Mouse (Mus musculus) stomach, postnatal 0 days (tissue): ENCODE measurements around the gene Ptprm. TPM values are rescaled to one million over a fixed set of nuclear protein-coding genes. Genes with fewer than 3 reads are reported as not detected.

Source experiments
- ATAC-seq: fragments of 200-750 bp; cut with Nextera tagmentation; 2 replicates; pipeline ENCODE4 v1.8.0; 2017; ENCODE audit not compliant: low FRiP score, low TSS enrichment
- DNase-seq: peaks from one replicate; pipeline ENCODE4 v3.0.0-alpha.2; 2016; ENCODE audit warnings: low spot score
- H3K27ac ChIP-seq: fragments of 300-500 bp; sonication (generic); replicated peaks from 2 replicates; pipeline ENCODE4 v1.5.1; 2014; ENCODE audit warnings: mild to moderate bottlenecking, control low read depth
- H3K27me3 ChIP-seq: fragments of 300-500 bp; sonication (generic); 2 replicates; pipeline ENCODE4 v1.6.1; 2014; ENCODE audit warnings: low read length; ENCODE audit not compliant: control insufficient read depth, insufficient read depth
- H3K36me3 ChIP-seq: fragments of 300-500 bp; sonication (generic); 2 replicates; pipeline ENCODE4 v1.6.1; 2014; ENCODE audit warnings: low read length, mixed read lengths; ENCODE audit not compliant: control insufficient read depth, insufficient read depth
- H3K4me1 ChIP-seq: fragments of 300-500 bp; sonication (generic); replicated peaks from 2 replicates; pipeline ENCODE4 v1.6.1; 2014; ENCODE audit warnings: antibody characterized with exemption; ENCODE audit not compliant: control insufficient read depth, insufficient read depth
- H3K4me2 ChIP-seq: fragments of 300-500 bp; sonication (generic); replicated peaks from 2 replicates; pipeline ENCODE4 v1.6.1; 2014; ENCODE audit warnings: low read depth, mild to moderate bottlenecking, control low read depth, moderate library complexity
- H3K4me3 ChIP-seq: fragments of 300-500 bp; sonication (generic); 2 replicates; pipeline ENCODE4 v1.5.1; 2014; ENCODE audit warnings: low read depth, low read length, control low read depth
- H3K9ac ChIP-seq: fragments of 300-500 bp; sonication (generic); 2 replicates; pipeline ENCODE4 v1.6.1; 2014; ENCODE audit warnings: mild to moderate bottlenecking, low read length, control low read depth, mixed read lengths
- H3K9me3 ChIP-seq: fragments of 300-500 bp; sonication (generic); 2 replicates; pipeline ENCODE4 v1.6.1; 2016; ENCODE audit warnings: low read length; ENCODE audit not compliant: control insufficient read depth
- CTCF ChIP-seq: IDR thresholded peaks from 2 replicates; pipeline ENCODE4 v1.5.1; 2016; ENCODE audit warnings: antibody characterized with exemption, low read depth, mild to moderate bottlenecking, moderate library complexity
- EP300 ChIP-seq: optimal IDR thresholded peaks from 2 replicates; pipeline ENCODE3; 2016; ENCODE audit warnings: antibody characterized with exemption
- WGBS: fragments of 180-500 bp; shearing (Covaris S2); extraction: QIAGEN DNeasy Blood & Tissue Kit; methylation state at CpG from one replicate; pipeline ENCODE4 v1.1.7; 2014; 5-methylcytosine and 5-hydroxymethylcytosine counted together
- polyA plus RNA-seq: library from polyadenylated mRNA; unstranded; fragments of >200 nt; fragmentation: Nextera tagmentation; extraction: Ambion mirVana; gene quantifications from 2 replicates; pipeline ENCODE4 v1.2.1, GENCODE M21; 2015

Ptprm gene
- polyA plus RNA-seq, 1 experiment from 2014 or later = 3.6 TPM

- no peak for DNase-seq
- Histone ChIP-seq H3K9me3 (no peaks in the 10 kb centered on the region), H3K4me1 (no peaks in the 10 kb centered on the region), H3K4me3 (no peak overlapping the region), H3K36me3 (no peaks in the 10 kb centered on the region), H3K4me2 (no peak overlapping the region), H3K9ac (no peak overlapping the region), H3K27me3 (no peaks in the 10 kb centered on the region), H3K27ac (no peak overlapping the region)
- ATAC-seq = no peak
- TF ChIP-seq EP300 (no peak), CTCF (no peak)
- 56% methylated on average over 4 of the region's 4 CpGs for WGBS
Measured at GRCm38 (mm10) chr17:67245273-67245875, 108.9 kb downstream of the Ptprm start.

GRCm38 (mm10) chr17:67242774-67243495, 111.3 kb downstream of the Ptprm start:
- WGBS = 71% methylated on average over 12 of the region's 12 CpGs
- H3K9ac ChIP-seq = no peak overlapping the region
- H3K27ac ChIP-seq = no peak overlapping the region
- no peaks in the 10 kb centered on the region for H3K4me1 ChIP-seq
- no peak for ATAC-seq
- no peak overlapping the region for H3K4me3 ChIP-seq
- no peak overlapping the region for H3K4me2 ChIP-seq
- no peak for DNase-seq
- H3K27me3 ChIP-seq = no peaks in the 10 kb centered on the region
- H3K9me3 ChIP-seq = no peaks in the 10 kb centered on the region
- H3K36me3 ChIP-seq = no peaks in the 10 kb centered on the region
- no peak for TF ChIP-seq EP300
- TF ChIP-seq CTCF = no peak

GRCm38 (mm10) chr17:67241951-67242773, 112.1 kb downstream of the Ptprm start:
- no peaks in the 10 kb centered on the region for H3K9me3 ChIP-seq
- H3K27me3 ChIP-seq = no peaks in the 10 kb centered on the region
- ATAC-seq = no peak
- TF ChIP-seq CTCF (no peak), EP300 (no peak)
- no peak for DNase-seq
- H3K27ac ChIP-seq = no peak overlapping the region
- no peaks in the 10 kb centered on the region for H3K4me1 ChIP-seq
- 46% methylated on average over 10 of the region's 10 CpGs for WGBS
- no peaks in the 10 kb centered on the region for H3K36me3 ChIP-seq
- H3K9ac ChIP-seq = no peak overlapping the region
- no peak overlapping the region for H3K4me3 ChIP-seq
- no peak overlapping the region for H3K4me2 ChIP-seq

GRCm38 (mm10) chr17:67238866-67239265, 115.4 kb downstream of the Ptprm start:
- Histone ChIP-seq H3K4me3 (no peak overlapping the region), H3K27me3 (no peaks in the 10 kb centered on the region), H3K9me3 (no peaks in the 10 kb centered on the region), H3K4me2 (no peak overlapping the region), H3K27ac (no peak overlapping the region), H3K36me3 (no peaks in the 10 kb centered on the region), H3K9ac (no peak overlapping the region), H3K4me1 (no peaks in the 10 kb centered on the region)
- 92% methylated on average over 7 of the region's 7 CpGs for WGBS
- TF ChIP-seq EP300 (no peak), CTCF (no peak)
- ATAC-seq (no peak), DNase-seq (no peak)

- DNase-seq (no peak), ATAC-seq (no peak)
- Histone ChIP-seq H3K4me3 (no peak overlapping the region), H3K27me3 (no peaks in the 10 kb centered on the region), H3K4me1 (no peaks in the 10 kb centered on the region), H3K27ac (no peak overlapping the region), H3K9ac (no peak overlapping the region), H3K36me3 (no peaks in the 10 kb centered on the region), H3K9me3 (no peaks in the 10 kb centered on the region), H3K4me2 (no peak overlapping the region)
- TF ChIP-seq EP300 (no peak), CTCF (no peak)
- WGBS = 62% methylated on average over 10 of the region's 10 CpGs
Measured at GRCm38 (mm10) chr17:67237407-67237806, 116.8 kb downstream of the Ptprm start.

- H3K9ac ChIP-seq = no peak overlapping the region
- no peaks in the 10 kb centered on the region for H3K9me3 ChIP-seq
- H3K36me3 ChIP-seq = no peaks in the 10 kb centered on the region
- H3K4me2 ChIP-seq = no peak overlapping the region
- no peak for TF ChIP-seq CTCF
- no peak for TF ChIP-seq EP300
- no peak overlapping the region for H3K27ac ChIP-seq
- DNase-seq (no peak), ATAC-seq (no peak)
- H3K4me1 ChIP-seq = no peaks in the 10 kb centered on the region
- 69% methylated on average over 9 of the region's 9 CpGs for WGBS
- no peak overlapping the region for H3K4me3 ChIP-seq
- no peaks in the 10 kb centered on the region for H3K27me3 ChIP-seq
Measured at GRCm38 (mm10) chr17:67233063-67233462, 121.2 kb downstream of the Ptprm start.
